Mouse (Mus musculus) heart, postnatal 0 days (tissue): ENCODE results near the gene Cacna1c. TPM values are rescaled to one million over a fixed set of nuclear protein-coding genes. Genes with fewer than 3 reads are reported as not detected.
A peak's percentile ranks its signal among the peaks of the same experiment; 100 is the strongest.

ENCODE experiments used
- ATAC-seq: fragments of 200-750 bp; cut with Nextera tagmentation; 2 replicates; pipeline ENCODE4 v1.8.0; 2017; ENCODE audit warnings: low read depth, moderate number of reproducible peaks, moderate library complexity; ENCODE audit not compliant: insufficient read depth
- DNase-seq: peaks from one replicate; pipeline ENCODE4 v3.0.0-alpha.2; 2016; ENCODE audit warnings: low spot score
- H3K27ac ChIP-seq: fragments of 300-500 bp; sonication (generic); 2 replicates; pipeline ENCODE4 v1.5.1; 2014; ENCODE audit warnings: low read depth, mild to moderate bottlenecking
- H3K27me3 ChIP-seq: fragments of 300-500 bp; sonication (generic); 2 replicates; pipeline ENCODE4 v1.6.1; 2014; ENCODE audit warnings: low read length, mixed read lengths; ENCODE audit not compliant: control insufficient read depth, insufficient read depth
- H3K36me3 ChIP-seq: fragments of 300-500 bp; sonication (generic); replicated peaks from 2 replicates; pipeline ENCODE4 v1.6.1; 2014; ENCODE audit warnings: low read length, mixed read lengths; ENCODE audit not compliant: control insufficient read depth, insufficient read depth
- H3K4me1 ChIP-seq: fragments of 300-500 bp; sonication (generic); 2 replicates; pipeline ENCODE4 v1.6.1; 2014; ENCODE audit warnings: antibody characterized with exemption; ENCODE audit not compliant: control insufficient read depth, insufficient read depth
- H3K4me2 ChIP-seq: fragments of 300-500 bp; sonication (generic); 2 replicates; pipeline ENCODE4 v1.6.1; 2014; ENCODE audit warnings: low read depth, mild to moderate bottlenecking, low read length, moderate library complexity
- H3K4me3 ChIP-seq: fragments of 300-500 bp; sonication (generic); 2 replicates; pipeline ENCODE4 v1.5.1; 2014; ENCODE audit warnings: low read depth, low read length
- H3K9ac ChIP-seq: fragments of 300-500 bp; sonication (generic); replicated peaks from 2 replicates; pipeline ENCODE4 v1.6.1; 2014; ENCODE audit warnings: low read depth, low read length, mixed read lengths
- H3K9me3 ChIP-seq: fragments of 300-500 bp; sonication (generic); replicated peaks from 2 replicates; pipeline ENCODE4 v1.6.1; 2016; ENCODE audit warnings: low read length; ENCODE audit not compliant: control insufficient read depth
- CTCF ChIP-seq: IDR thresholded peaks from 2 replicates; pipeline ENCODE4 v1.5.1; 2016; ENCODE audit warnings: antibody characterized with exemption, control low read depth, low read depth
- EP300 ChIP-seq: IDR thresholded peaks from 2 replicates; pipeline ENCODE4 v1.6.1; 2016; ENCODE audit warnings: antibody characterized with exemption, low read depth
- WGBS: fragments of 180-500 bp; shearing (Covaris S2); extraction: QIAGEN DNeasy Blood & Tissue Kit; methylation state at CpG from one replicate; pipeline ENCODE4 v1.1.7; 2014; 5-methylcytosine and 5-hydroxymethylcytosine counted together
- polyA plus RNA-seq: library from polyadenylated mRNA; unstranded; fragments of >200 nt; fragmentation: Nextera tagmentation; extraction: Ambion mirVana; gene quantifications from 2 replicates; pipeline ENCODE4 v1.2.1, GENCODE M21; 2015
- total RNA-seq: library from RNA; depleted of rRNA; stranded (reverse); fragments of >200 nt; gene quantifications from 2 replicates; pipeline ENCODE4 v1.2.3, GENCODE M21; 2014; ENCODE audit warnings: low replicate concordance

The Cacna1c gene
- total and polyA plus RNA-seq, 2 experiments from 2014 or later = 51.3 to 159 TPM

- TF ChIP-seq EP300 (no peak), CTCF (no peak)
- no peaks in the 10 kb centered on the region for H3K27me3 ChIP-seq
- no peak overlapping the region for H3K4me2 ChIP-seq
- DNase-seq (no peak), ATAC-seq (no peak)
- no peak overlapping the region for H3K4me3 ChIP-seq
- H3K36me3 ChIP-seq = no peaks in the 10 kb centered on the region
- no peak overlapping the region for H3K27ac ChIP-seq
- H3K4me1 ChIP-seq = no peaks in the 10 kb centered on the region
- no peaks in the 10 kb centered on the region for H3K9me3 ChIP-seq
- H3K9ac ChIP-seq = no peak overlapping the region
- 74% methylated on average over 12 of the region's 12 CpGs for whole genome bisulfite sequencing
These were observed 29.0 kb upstream of the Cacna1c start for GRCm38 (mm10) chr6:119225226-119225625.

- no peak overlapping the region for H3K9ac ChIP-seq
- 77% methylated on average over 13 of the region's 13 CpGs for WGBS
- no peaks in the 10 kb centered on the region for H3K27me3 ChIP-seq
- DNase-seq (no peak), ATAC-seq (no peak)
- H3K4me2 ChIP-seq = no peak overlapping the region
- H3K4me1 ChIP-seq = no peaks in the 10 kb centered on the region
- H3K27ac ChIP-seq = no peak overlapping the region
- H3K9me3 ChIP-seq = no peaks in the 10 kb centered on the region
- no peak overlapping the region for H3K4me3 ChIP-seq
- TF ChIP-seq CTCF (no peak), EP300 (no peak)
- no peaks in the 10 kb centered on the region for H3K36me3 ChIP-seq
These were observed 28.4 kb upstream of the Cacna1c start for GRCm38 (mm10) chr6:119224451-119225195.

- H3K9ac ChIP-seq = no peak overlapping the region
- DNase-seq = peak; percentile 79
- TF ChIP-seq CTCF = peak; percentile 91
- no peak for TF ChIP-seq EP300
These were observed 24.1 kb upstream of the Cacna1c start for GRCm38 (mm10) chr6:119220297-119220696.

GRCm38 (mm10) chr6:119219237-119219870 lies 23.1 kb upstream of the Cacna1c start:
- H3K9me3 ChIP-seq = no peaks in the 10 kb centered on the region
- peaks cover 15% of the 10 kb centered on the region for H3K36me3 ChIP-seq
- H3K27me3 ChIP-seq = no peaks in the 10 kb centered on the region
- no peak for TF ChIP-seq EP300
- TF ChIP-seq CTCF = no peak
- peaks cover 16% of the 10 kb centered on the region for H3K4me1 ChIP-seq
- WGBS = 66% methylated on average over 15 of the region's 15 CpGs
- H3K27ac ChIP-seq = no peak overlapping the region
- DNase-seq = no peak
- no peak overlapping the region for H3K9ac ChIP-seq
- H3K4me2 ChIP-seq = no peak overlapping the region
- ATAC-seq = no peak
- H3K4me3 ChIP-seq = no peak overlapping the region

More at GRCm38 (mm10) chr6:119220297-119220696, 24.1 kb upstream of the Cacna1c start:
- Histone ChIP-seq H3K9me3 (no peaks in the 10 kb centered on the region), H3K27me3 (no peaks in the 10 kb centered on the region), H3K4me3 (no peak overlapping the region), H3K36me3 (peaks cover 15% of the 10 kb centered on the region), H3K27ac (no peak overlapping the region), H3K4me1 (peaks cover 6% of the 10 kb centered on the region), H3K4me2 (peak overlapping the region; percentile 1; the same call in 1 of the 2 replicates)
- 38% methylated on average over 10 of the region's 10 CpGs for WGBS
- peak; percentile 79 for ATAC-seq

- H3K27ac ChIP-seq = no peak overlapping the region
- H3K4me2 ChIP-seq = no peak overlapping the region
- ATAC-seq (no peak), DNase-seq (no peak)
- no peaks in the 10 kb centered on the region for H3K9me3 ChIP-seq
- H3K4me3 ChIP-seq = no peak overlapping the region
- peaks cover 20% of the 10 kb centered on the region for H3K4me1 ChIP-seq
- peaks cover 15% of the 10 kb centered on the region for H3K36me3 ChIP-seq
- 78% methylated on average over 5 of the region's 5 CpGs for WGBS
- H3K27me3 ChIP-seq = no peaks in the 10 kb centered on the region
- no peak overlapping the region for H3K9ac ChIP-seq
- TF ChIP-seq CTCF (no peak), EP300 (no peak)
These were observed 22.4 kb upstream of the Cacna1c start for GRCm38 (mm10) chr6:119218591-119218990.
